Mouse (Mus musculus): ENCODE measurements around the gene Anp32a.

DNA sequence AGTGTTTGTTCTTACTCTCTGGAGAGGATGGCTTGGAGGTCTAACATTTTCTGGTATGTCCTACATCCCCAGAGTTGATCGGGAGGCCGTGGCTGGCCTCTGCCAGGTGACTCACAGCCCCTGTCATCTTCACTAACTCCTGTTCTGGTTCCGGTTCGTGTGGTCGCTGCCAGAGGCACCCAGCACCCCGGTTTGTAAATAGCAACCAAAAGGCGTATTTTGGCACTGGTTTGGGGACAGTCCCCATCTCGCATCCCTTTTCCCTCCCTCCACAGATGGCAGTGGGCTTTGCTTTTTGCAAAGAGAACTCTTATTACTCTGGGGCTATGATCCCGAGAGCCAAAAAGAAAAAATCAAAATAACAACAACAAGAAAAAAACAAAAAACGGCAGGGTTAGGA is 36.8 kb downstream of the Anp32a start:
- TF ChIP-seq CEBPB (IDR thresholded peaks at IDR 0.05; ENCODE audit: insufficient read depth, poor library complexity, severe bottlenecking) (no peak), POLR2A (IDR thresholded peaks at IDR 0.05; ENCODE audit: insufficient read length, low read depth) (no peak), MAX (IDR thresholded peaks at IDR 0.05; ENCODE audit: low read depth) (no peak), TCF12 (IDR thresholded peaks at IDR 0.05; ENCODE audit: insufficient read depth, poor library complexity, severe bottlenecking) (no peak)
